1 mouse cellular context compared by ENCODE assay signal in genomic region chr11:119600286-119600685, GRCm38 (mm10).
TF ChIP-seq lines count a peak whose summit lies in the region.

No protein-coding gene starts in this region.

TF ChIP-seq in MEL, 35 proteins besides CTCF, POLR2A, EP300 and RAD21:
- TF ChIP-seq SMC3 (IDR thresholded peaks at IDR 0.05; ENCODE audit: low read depth, low read length), result peak; percentile 38
- TF ChIP-seq ETS1 (IDR thresholded peaks at IDR 0.05; ENCODE audit: low read depth, low read length), result no peak
- TF ChIP-seq HCFC1 (IDR thresholded peaks at IDR 0.05; ENCODE audit: low read depth, low read length), result 0 out of 2 replicates have a peak, but pooled peaks have one; percentile 28
